Mouse (Mus musculus) stomach, postnatal 0 days (tissue): ENCODE measurements around the gene E130308A19Rik. TPM values are rescaled to one million over a fixed set of nuclear protein-coding genes. Genes with fewer than 3 reads are reported as not detected.

Experiments used
- ATAC-seq: fragments of 200-750 bp; cut with Nextera tagmentation; 2 replicates; pipeline ENCODE4 v1.8.0; 2017; ENCODE audit not compliant: low FRiP score, low TSS enrichment
- DNase-seq: peaks from one replicate; pipeline ENCODE4 v3.0.0-alpha.2; 2016; ENCODE audit warnings: low spot score
- H3K27ac ChIP-seq: fragments of 300-500 bp; sonication (generic); replicated peaks from 2 replicates; pipeline ENCODE4 v1.5.1; 2014; ENCODE audit warnings: mild to moderate bottlenecking, control low read depth
- H3K27me3 ChIP-seq: fragments of 300-500 bp; sonication (generic); 2 replicates; pipeline ENCODE4 v1.6.1; 2014; ENCODE audit warnings: low read length; ENCODE audit not compliant: control insufficient read depth, insufficient read depth
- H3K36me3 ChIP-seq: fragments of 300-500 bp; sonication (generic); 2 replicates; pipeline ENCODE4 v1.6.1; 2014; ENCODE audit warnings: low read length, mixed read lengths; ENCODE audit not compliant: control insufficient read depth, insufficient read depth
- H3K4me1 ChIP-seq: fragments of 300-500 bp; sonication (generic); replicated peaks from 2 replicates; pipeline ENCODE4 v1.6.1; 2014; ENCODE audit warnings: antibody characterized with exemption; ENCODE audit not compliant: control insufficient read depth, insufficient read depth
- H3K4me2 ChIP-seq: fragments of 300-500 bp; sonication (generic); replicated peaks from 2 replicates; pipeline ENCODE4 v1.6.1; 2014; ENCODE audit warnings: low read depth, mild to moderate bottlenecking, control low read depth, moderate library complexity
- H3K4me3 ChIP-seq: fragments of 300-500 bp; sonication (generic); 2 replicates; pipeline ENCODE4 v1.5.1; 2014; ENCODE audit warnings: low read depth, low read length, control low read depth
- H3K9ac ChIP-seq: fragments of 300-500 bp; sonication (generic); 2 replicates; pipeline ENCODE4 v1.6.1; 2014; ENCODE audit warnings: mild to moderate bottlenecking, low read length, control low read depth, mixed read lengths
- H3K9me3 ChIP-seq: fragments of 300-500 bp; sonication (generic); 2 replicates; pipeline ENCODE4 v1.6.1; 2016; ENCODE audit warnings: low read length; ENCODE audit not compliant: control insufficient read depth
- CTCF ChIP-seq: IDR thresholded peaks from 2 replicates; pipeline ENCODE4 v1.5.1; 2016; ENCODE audit warnings: antibody characterized with exemption, low read depth, mild to moderate bottlenecking, moderate library complexity
- EP300 ChIP-seq: optimal IDR thresholded peaks from 2 replicates; pipeline ENCODE3; 2016; ENCODE audit warnings: antibody characterized with exemption
- WGBS: fragments of 180-500 bp; shearing (Covaris S2); extraction: QIAGEN DNeasy Blood & Tissue Kit; methylation state at CpG from one replicate; pipeline ENCODE4 v1.1.7; 2014; 5-methylcytosine and 5-hydroxymethylcytosine counted together
- polyA plus RNA-seq: library from polyadenylated mRNA; unstranded; fragments of >200 nt; fragmentation: Nextera tagmentation; extraction: Ambion mirVana; gene quantifications from 2 replicates; pipeline ENCODE4 v1.2.1, GENCODE M21; 2015

E130308A19Rik gene
- polyA plus RNA-seq, 1 experiment from 2014 or later = 8.3 TPM

- H3K27me3 ChIP-seq = no peaks in the 10 kb centered on the region
- no peaks in the 10 kb centered on the region for H3K36me3 ChIP-seq
- no peaks in the 10 kb centered on the region for H3K4me1 ChIP-seq
- 21% methylated on average over 7 of the region's 7 CpGs for WGBS
- 0 out of 2 replicates have a peak overlapping the region, but pooled peaks have one; percentile 2 for H3K4me2 ChIP-seq
- no peak overlapping the region for H3K9ac ChIP-seq
- no peak overlapping the region for H3K27ac ChIP-seq
- no peak for TF ChIP-seq CTCF
- TF ChIP-seq EP300 = no peak
- no peak overlapping the region for H3K4me3 ChIP-seq
- no peaks in the 10 kb centered on the region for H3K9me3 ChIP-seq
- DNase-seq = no peak
- no peak for ATAC-seq
Observed at GRCm38 (mm10) chr4:59629076-59629874, 3.3 kb downstream of the E130308A19Rik start.

GRCm38 (mm10) chr4:59630122-59630521 is 4.1 kb downstream of the E130308A19Rik start:
- no peak overlapping the region for H3K9ac ChIP-seq
- H3K4me1 ChIP-seq = no peaks in the 10 kb centered on the region
- H3K4me3 ChIP-seq = no peak overlapping the region
- H3K36me3 ChIP-seq = no peaks in the 10 kb centered on the region
- no peak for ATAC-seq
- no peak overlapping the region for H3K27ac ChIP-seq
- no peaks in the 10 kb centered on the region for H3K9me3 ChIP-seq
- WGBS = 47% methylated on average over 9 of the region's 9 CpGs
- no peak overlapping the region for H3K4me2 ChIP-seq
- DNase-seq = no peak
- no peaks in the 10 kb centered on the region for H3K27me3 ChIP-seq
- TF ChIP-seq CTCF (no peak), EP300 (no peak)

GRCm38 (mm10) chr4:59634532-59634931 is 8.5 kb downstream of the E130308A19Rik start:
- ATAC-seq = no peak

GRCm38 (mm10) chr4:59639163-59639562 is 13.2 kb downstream of the E130308A19Rik start:
- no peak for DNase-seq
- Histone ChIP-seq H3K9me3 (no peaks in the 10 kb centered on the region), H3K27me3 (no peaks in the 10 kb centered on the region), H3K4me1 (no peaks in the 10 kb centered on the region), H3K4me3 (no peak overlapping the region), H3K36me3 (no peaks in the 10 kb centered on the region), H3K9ac (no peak overlapping the region), H3K27ac (no peak overlapping the region), H3K4me2 (no peak overlapping the region)
- no peak for TF ChIP-seq CTCF
- no peak for TF ChIP-seq EP300
- no peak for ATAC-seq

More at GRCm38 (mm10) chr4:59634532-59634931, 8.5 kb downstream of the E130308A19Rik start:
- H3K27ac ChIP-seq = no peak overlapping the region
- H3K27me3 ChIP-seq = no peaks in the 10 kb centered on the region
- WGBS = 83% methylated on average over 1 of the region's 1 CpGs
- TF ChIP-seq EP300 (no peak), CTCF (no peak)
- H3K36me3 ChIP-seq = no peaks in the 10 kb centered on the region
- H3K4me2 ChIP-seq = no peak overlapping the region
- H3K9ac ChIP-seq = no peak overlapping the region
- no peak for DNase-seq
- no peaks in the 10 kb centered on the region for H3K9me3 ChIP-seq
- no peak overlapping the region for H3K4me3 ChIP-seq
- no peaks in the 10 kb centered on the region for H3K4me1 ChIP-seq

GRCm38 (mm10) chr4:59640720-59641119 is 14.7 kb downstream of the E130308A19Rik start:
- H3K27ac ChIP-seq = no peak overlapping the region
- no peak overlapping the region for H3K9ac ChIP-seq
- no peak overlapping the region for H3K4me2 ChIP-seq
- TF ChIP-seq EP300 (no peak), CTCF (no peak)
- no peaks in the 10 kb centered on the region for H3K36me3 ChIP-seq
- DNase-seq (no peak), ATAC-seq (no peak)
- no peaks in the 10 kb centered on the region for H3K9me3 ChIP-seq
- no peaks in the 10 kb centered on the region for H3K27me3 ChIP-seq
- H3K4me1 ChIP-seq = no peaks in the 10 kb centered on the region
- H3K4me3 ChIP-seq = no peak overlapping the region
- WGBS = 61% methylated on average over 2 of the region's 2 CpGs

GRCm38 (mm10) chr4:59642039-59642438 is 16.0 kb downstream of the E130308A19Rik start:
- no peaks in the 10 kb centered on the region for H3K9me3 ChIP-seq
- ATAC-seq (no peak), DNase-seq (no peak)
- H3K9ac ChIP-seq = no peak overlapping the region
- no peak overlapping the region for H3K4me2 ChIP-seq
- no peaks in the 10 kb centered on the region for H3K4me1 ChIP-seq
- no peak overlapping the region for H3K27ac ChIP-seq
- TF ChIP-seq CTCF (no peak), EP300 (no peak)
- H3K4me3 ChIP-seq = no peak overlapping the region
- H3K36me3 ChIP-seq = no peaks in the 10 kb centered on the region
- H3K27me3 ChIP-seq = no peaks in the 10 kb centered on the region
- 76% methylated on average over 3 of the region's 3 CpGs for WGBS
